Mouse (Mus musculus) heart, postnatal 14 days (tissue): ENCODE measurements around the gene Ociad1. TPM values are rescaled to one million over a fixed set of nuclear protein-coding genes. Genes with fewer than 3 reads are reported as not detected.

Source experiments
- DNase-seq, 2 experiments: peaks; one replicate each; pipeline ENCODE4 v3.0.0; 2021 to 2022
- intact Hi-C: fragments of 180-260 bp; cut with DNase I; formaldehyde crosslinking; loops from one replicate; pipeline ENCODE4 v1.15.1; 2025
- total RNA-seq, 2 experiments: library from RNA; stranded (reverse); gene quantifications; 2 replicates each; pipeline ENCODE4 v1.2.3; 2021

Gene Ociad1
- total RNA-seq, 2 experiments from 2014 or later, result 239 to 245 TPM

GRCm38 (mm10) chr5:73324526-73325170 lies 32.1 kb downstream of the Ociad1 start:
- intact Hi-C loops, result no loop called here
- no peak for DNase-seq

DNA sequence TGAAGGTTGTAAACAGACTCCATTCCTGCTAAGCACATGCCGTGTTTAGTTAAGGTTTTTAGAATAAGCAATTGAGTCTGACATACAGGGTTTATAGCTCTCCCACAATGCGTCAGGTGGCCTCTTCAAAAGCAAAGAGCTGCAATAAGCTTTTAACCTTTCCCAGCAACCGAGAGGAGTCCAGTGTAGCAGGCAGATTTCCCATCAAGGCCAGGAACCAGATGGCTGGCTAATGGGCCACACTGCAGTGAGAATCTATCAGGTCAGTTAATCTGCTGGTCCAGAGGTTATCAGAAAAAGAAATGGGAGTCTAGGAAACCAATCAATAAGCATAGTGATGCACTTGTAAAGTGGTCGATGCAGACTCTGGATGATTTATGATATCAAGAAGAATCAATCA lies 38.4 kb downstream of the Ociad1 start:
- DNase-seq, result no peak
- intact Hi-C loops, result no loop called here

DNA sequence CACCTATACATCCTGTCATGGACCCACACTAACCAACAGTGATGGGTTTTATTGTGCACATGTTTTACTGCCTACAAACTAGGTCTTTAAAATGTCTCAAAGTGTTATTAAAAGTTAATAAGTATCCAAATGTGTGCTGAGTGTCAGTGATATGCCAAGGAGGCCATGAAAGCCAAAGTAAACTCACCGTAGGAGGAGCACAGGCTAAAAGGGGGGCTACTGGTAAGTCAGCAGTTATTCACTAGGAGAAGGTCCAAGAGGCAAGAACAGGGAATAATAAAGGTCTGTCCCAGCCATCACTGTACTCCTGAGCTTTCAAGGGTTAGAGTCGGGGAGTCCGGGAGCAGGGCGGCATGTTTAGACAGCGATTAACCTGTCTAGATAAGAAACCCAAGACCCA lies 43.9 kb downstream of the Ociad1 start:
- intact Hi-C loops, result no loop called here
- no peak for DNase-seq

DNA sequence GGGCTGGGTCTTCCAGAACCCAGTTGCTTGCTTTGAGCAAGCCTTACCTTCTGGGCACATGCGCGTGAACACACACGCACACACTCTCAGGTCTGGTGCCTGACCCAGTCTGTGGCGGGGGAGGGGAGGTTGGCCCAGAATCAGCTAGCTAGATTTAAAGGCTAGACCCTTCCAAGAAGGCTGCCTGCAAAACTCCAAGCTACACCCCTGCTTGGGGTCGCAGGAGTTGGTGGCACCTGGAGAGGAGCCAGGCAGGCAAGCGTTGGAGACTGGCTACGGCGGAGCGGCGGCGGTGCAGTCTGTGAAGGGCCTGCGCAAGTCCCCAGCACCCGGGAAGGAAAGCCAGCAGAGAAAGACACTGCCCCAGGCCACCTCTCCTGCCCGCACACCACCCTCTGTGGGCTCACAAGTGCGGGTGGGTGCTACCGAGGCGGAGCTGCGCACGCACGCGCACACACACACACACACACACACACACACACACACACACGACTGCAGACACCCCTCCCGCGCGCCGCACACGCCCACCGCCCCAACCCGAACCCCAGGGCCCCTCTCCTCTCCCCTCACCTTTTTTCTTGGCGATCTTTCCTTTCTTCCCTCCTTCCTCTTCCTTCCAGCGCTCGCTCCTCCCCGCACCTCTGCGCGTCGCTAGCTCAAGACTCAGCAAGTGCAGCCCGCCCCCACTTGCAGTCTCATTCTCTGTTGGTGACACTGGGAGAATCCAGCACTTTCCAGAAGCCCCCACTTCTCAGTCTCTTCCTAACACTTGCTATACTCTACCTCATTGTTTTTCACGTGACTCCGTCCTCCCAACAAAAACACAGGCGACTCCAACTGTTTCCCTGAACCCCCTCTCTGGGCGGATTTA lies 45.6 kb downstream of the Ociad1 start:
- DNase-seq, result peak; percentile 18 to 48
- intact Hi-C loops, result no loop called here

- DNase-seq, result no peak
- intact Hi-C loops, result no loop called here
These were observed 46.2 kb downstream of the Ociad1 start for GRCm38 (mm10) chr5:73338832-73339163.

GRCm38 (mm10) chr5:73339779-73340722 lies 47.5 kb downstream of the Ociad1 start:
- DNase-seq, result no peak
- intact Hi-C loops, result no loop called here

DNA sequence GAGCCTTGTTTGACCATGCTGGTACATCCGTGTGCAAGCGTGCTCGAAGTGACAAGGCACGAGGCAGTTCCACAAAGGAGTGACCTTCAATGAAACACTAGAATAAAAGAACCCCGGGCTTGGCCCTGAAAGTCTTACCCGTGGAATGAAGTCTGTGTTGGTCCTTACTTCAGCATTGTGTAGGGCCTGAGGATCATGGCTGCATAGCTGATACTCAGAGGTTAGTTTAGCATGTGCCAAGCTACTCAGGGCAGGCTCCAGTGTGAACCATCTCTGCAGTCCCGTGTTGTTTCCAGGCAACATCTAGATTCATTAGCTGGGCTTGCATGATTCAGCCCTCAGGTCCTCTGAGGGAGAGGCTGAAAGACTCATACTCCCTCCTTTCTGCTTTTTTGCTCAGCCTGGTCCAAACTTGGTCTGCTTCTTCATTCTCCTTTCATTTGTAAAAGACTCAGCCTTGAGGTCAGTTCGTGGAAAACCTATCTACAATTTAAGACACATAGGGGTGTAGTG lies 48.2 kb downstream of the Ociad1 start, which contains the start of gene Ociad2:
TSS of gene Ociad2 (minus strand) at position 306 of the 513 bp plus-strand sequence.
- no peak for DNase-seq
- intact Hi-C loops, result no loop called here

DNA sequence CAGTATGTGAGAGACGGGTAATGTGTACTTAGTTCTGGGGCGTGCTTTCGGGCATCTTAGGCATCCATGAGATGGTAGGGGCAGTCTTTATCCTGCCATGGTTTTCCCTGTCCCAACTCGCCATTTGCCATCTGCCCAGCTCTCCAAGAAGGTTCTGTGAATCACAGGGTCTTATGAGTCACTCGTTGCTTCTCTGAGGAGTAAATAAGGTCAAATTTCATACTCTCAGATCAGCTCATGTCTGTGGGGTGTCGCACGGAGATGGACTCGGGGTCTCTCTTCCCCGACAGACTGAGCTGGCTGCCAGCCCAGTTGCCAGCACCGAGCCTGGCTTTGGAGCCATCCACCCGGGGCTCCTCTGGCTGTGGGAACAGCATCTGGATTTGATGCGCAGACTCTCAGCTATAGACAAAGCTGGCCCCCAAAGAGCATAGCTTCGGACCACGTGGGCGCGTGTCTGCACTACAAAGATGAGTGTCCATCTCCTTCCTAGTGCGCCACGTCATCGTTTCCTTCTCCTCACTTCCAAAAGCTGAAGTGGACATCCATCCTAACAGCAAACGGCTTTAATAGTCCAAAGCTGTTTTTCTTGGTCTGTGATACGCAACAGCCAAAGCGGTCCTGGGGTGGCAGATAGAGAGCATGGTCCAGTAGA lies 50.2 kb downstream of the Ociad1 start:
- no peak for DNase-seq
- intact Hi-C loops, result no loop called here

GRCm38 (mm10) chr5:73344310-73344709 lies 51.7 kb downstream of the Ociad1 start:
- intact Hi-C loops, result no loop called here
- peak; percentile 8 to 30 for DNase-seq

- DNase-seq, result no peak
- intact Hi-C loops, result no loop called here
These were observed 52.7 kb downstream of the Ociad1 start for GRCm38 (mm10) chr5:73345254-73345653.

- no peak for DNase-seq
- intact Hi-C loops, result no loop called here
These were observed 56.9 kb downstream of the Ociad1 start for GRCm38 (mm10) chr5:73349514-73349913.

DNA sequence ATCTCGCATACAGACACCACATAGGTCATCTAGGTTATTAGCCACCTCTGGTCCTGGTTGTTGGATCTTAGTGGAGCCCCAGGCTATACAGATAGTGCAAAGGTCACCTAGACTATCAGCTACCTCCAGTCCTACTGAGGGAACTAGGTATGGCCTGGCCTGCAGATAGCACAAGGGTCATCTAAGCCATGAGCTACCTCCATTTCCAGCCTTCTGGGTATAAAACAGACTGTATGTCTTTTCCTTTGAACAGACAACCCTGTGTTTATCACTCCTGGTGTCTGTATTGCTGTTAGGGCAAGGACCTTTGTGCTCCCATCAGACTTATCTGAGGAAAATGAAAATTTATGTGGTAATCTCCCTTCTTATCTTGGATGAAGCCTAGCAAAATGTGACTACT lies 59.2 kb downstream of the Ociad1 start:
- DNase-seq, result no peak
- intact Hi-C loops, result no loop called here

GRCm38 (mm10) chr5:73353519-73353918 lies 60.9 kb downstream of the Ociad1 start:
- intact Hi-C loops, result no loop called here
- no peak for DNase-seq

DNA sequence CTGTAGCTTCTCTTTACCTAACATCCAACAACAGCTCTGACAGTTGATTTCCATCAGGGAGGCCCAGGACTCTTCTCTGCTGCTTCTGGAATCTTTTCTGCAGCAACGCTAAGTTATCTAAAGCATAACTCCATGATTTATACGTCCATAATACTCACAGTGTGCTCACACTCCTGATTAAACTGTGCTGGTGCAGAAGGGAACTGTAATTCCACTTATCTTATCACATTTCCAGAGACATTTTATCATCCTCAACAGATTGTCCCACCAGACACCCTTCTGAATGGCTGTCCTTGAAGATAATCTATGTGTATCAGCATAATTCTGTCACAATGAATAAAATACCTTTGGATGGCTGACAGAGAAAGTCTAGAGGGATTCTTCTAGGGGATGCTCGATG lies 61.4 kb downstream of the Ociad1 start:
- intact Hi-C loops, result no loop called here

DNA sequence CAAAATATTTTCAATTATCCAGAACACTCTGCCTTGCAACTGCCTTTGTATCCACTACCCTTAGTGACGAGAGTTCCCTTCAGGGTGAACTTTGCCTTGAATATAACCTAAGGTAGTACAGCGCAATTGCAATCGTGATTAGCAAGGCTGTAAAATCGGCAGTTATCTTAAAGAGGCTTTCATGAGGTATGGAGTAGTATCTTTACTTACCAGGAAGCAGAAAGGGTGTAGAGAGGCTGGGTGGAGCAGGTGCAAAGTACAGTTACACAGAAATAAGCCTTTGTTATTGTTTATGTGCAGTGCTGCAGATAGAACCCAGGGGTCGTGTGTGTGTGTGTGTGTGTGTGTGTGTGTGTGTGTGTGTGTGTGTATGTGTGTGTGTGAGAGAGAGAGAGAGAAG lies 62.8 kb downstream of the Ociad1 start:
- intact Hi-C loops, result no loop called here
- DNase-seq, result no peak

More for the DNA sequence above, 61.4 kb downstream of the Ociad1 start:
- DNase-seq, result no peak

DNA sequence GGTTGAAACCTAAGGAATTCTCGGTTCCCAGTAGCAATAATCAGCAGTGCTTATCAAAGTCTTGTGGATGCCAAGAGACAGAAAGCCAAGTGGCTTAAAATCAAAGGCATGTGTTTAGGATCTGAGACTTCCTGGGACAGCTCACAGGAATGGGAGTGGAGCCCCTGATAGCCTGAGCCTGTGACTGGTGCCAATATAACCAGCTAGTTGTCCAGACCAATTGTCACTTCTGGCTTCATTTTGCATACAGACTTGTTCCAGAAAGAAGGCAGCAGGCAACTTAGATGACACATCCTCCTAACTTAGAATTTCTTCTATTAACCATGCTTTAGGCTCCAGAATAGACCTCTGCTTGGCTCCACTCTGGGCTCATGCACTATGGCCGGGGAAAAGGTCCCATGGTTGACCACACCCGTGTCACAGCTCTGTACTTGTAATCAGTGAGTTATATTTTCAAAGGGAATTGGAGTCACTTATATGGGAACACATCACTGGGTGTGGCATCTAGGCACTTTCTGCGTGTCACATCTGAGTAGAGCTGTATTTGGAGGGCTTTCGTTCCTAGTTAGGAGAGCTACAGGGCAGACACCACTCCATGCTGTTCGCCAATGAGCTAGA lies 66.7 kb downstream of the Ociad1 start:
- no peak for DNase-seq
- intact Hi-C loops, result no loop called here

GRCm38 (mm10) chr5:73359752-73360141 lies 67.2 kb downstream of the Ociad1 start:
- intact Hi-C loops, result no loop called here
- DNase-seq, result no peak

GRCm38 (mm10) chr5:73360240-73360639 lies 67.7 kb downstream of the Ociad1 start:
- intact Hi-C loops, result no loop called here
- no peak for DNase-seq

DNA sequence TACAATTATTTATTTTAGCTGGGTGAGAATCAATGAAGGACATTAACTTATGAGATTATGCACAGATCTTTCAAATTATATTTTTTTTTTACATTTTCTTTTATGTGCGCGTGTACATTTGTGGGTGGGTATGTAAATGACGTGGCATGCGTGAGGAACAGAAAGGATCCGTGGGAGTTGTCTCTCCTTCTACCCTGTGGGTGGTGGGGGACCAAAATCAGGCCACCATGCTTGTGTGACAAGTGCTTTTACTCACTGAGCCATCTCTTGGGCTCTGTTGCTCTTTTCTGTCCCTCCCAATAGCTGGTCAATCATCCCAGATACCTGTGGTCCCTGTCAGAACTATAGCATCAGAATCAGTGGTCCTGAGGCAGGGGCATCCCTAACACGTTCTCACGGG lies 69.8 kb downstream of the Ociad1 start:
- DNase-seq, result no peak
- intact Hi-C loops, result no loop called here

- intact Hi-C loops, result no loop called here
- no peak for DNase-seq
These were observed 70.2 kb downstream of the Ociad1 start for GRCm38 (mm10) chr5:73362791-73363190.
